Mouse (Mus musculus) common myeloid progenitor, adult 5-6 weeks (primary cell): ENCODE measurements around the gene Ocel1. TPM values are rescaled to one million over a fixed set of nuclear protein-coding genes. Genes with fewer than 3 reads are reported as not detected.
A peak's percentile ranks its signal among the peaks of the same experiment; 100 is the strongest.
"Not testable (repeated sequence)": the region's sequence is repeated elsewhere in the genome, so short reads cannot be mapped to it uniquely, and the experiment has no call there.

Experiments used
- ATAC-seq: replicated peaks from 2 replicates; pipeline ENCODE4 v1.8.0; 2016; ENCODE audit warnings: low read depth, mild to moderate bottlenecking, moderate TSS enrichment, inconsistent platforms; ENCODE audit not compliant: poor library complexity, severe bottlenecking
- total RNA-seq: library from RNA; stranded (forward); fragments of 200-1000, 187-1606 nt; gene quantifications from 2 replicates; pipeline ENCODE4 v1.2.3, GENCODE M21; 2017

Gene Ocel1
- 10.7 and 18.6 TPM in 2 replicates for total RNA-seq

GRCm38 (mm10) chr8:71371236-71371848 is at the start of gene Ocel1:
TSS of gene Ocel1 (plus strand) at chr8:71371298.
- peak; percentile 62 for ATAC-seq

- no peak for ATAC-seq
These were observed 48.2 kb upstream of the Ocel1 start for GRCm38 (mm10) chr8:71322939-71323338.

GRCm38 (mm10) chr8:71324848-71325247 is 46.2 kb upstream of the Ocel1 start:
- ATAC-seq: peak; percentile 54

- ATAC-seq: not testable (repeated sequence)
These were observed 33.3 kb upstream of the Ocel1 start for GRCm38 (mm10) chr8:71337834-71338233.

GRCm38 (mm10) chr8:71340625-71341024 is 30.5 kb upstream of the Ocel1 start:
- ATAC-seq: peak; percentile 58; the same call in 1 of the 2 replicates

GRCm38 (mm10) chr8:71346581-71346980 is 24.5 kb upstream of the Ocel1 start:
- ATAC-seq: no peak

- no peak for ATAC-seq
These were observed 20.0 kb upstream of the Ocel1 start for GRCm38 (mm10) chr8:71351117-71351516.

- no peak for ATAC-seq
These were observed 19.6 kb upstream of the Ocel1 start for GRCm38 (mm10) chr8:71351520-71351919.

GRCm38 (mm10) chr8:71358026-71358425 is 13.1 kb upstream of the Ocel1 start:
- ATAC-seq: no peak

- peak; percentile 73 for ATAC-seq
These were observed 4.1 kb upstream of the Ocel1 start, which contains the start of gene Use1 for GRCm38 (mm10) chr8:71366771-71367528. TSS of gene Use1 (plus strand) at chr8:71366848.

GRCm38 (mm10) chr8:71367529-71368176 is 3.4 kb upstream of the Ocel1 start:
- ATAC-seq: no peak

- no peak for ATAC-seq
These were observed 2.7 kb upstream of the Ocel1 start for GRCm38 (mm10) chr8:71368366-71368765.

GRCm38 (mm10) chr8:71369040-71369718 is 1.9 kb upstream of the Ocel1 start:
- no peak for ATAC-seq

GRCm38 (mm10) chr8:71370711-71371235 is 325 bp upstream of the Ocel1 start:
- no peak for ATAC-seq

GRCm38 (mm10) chr8:71372427-71372826 is 1.3 kb downstream of the Ocel1 start:
- ATAC-seq: no peak

- no peak for ATAC-seq
These were observed 1.9 kb downstream of the Ocel1 start for GRCm38 (mm10) chr8:71373000-71373399.

- ATAC-seq: no peak
These were observed 3.6 kb downstream of the Ocel1 start for GRCm38 (mm10) chr8:71374616-71375206.

- ATAC-seq: peak; percentile 38
These were observed 4.7 kb downstream of the Ocel1 start for GRCm38 (mm10) chr8:71375581-71376422.

- no peak for ATAC-seq
These were observed 5.4 kb downstream of the Ocel1 start for GRCm38 (mm10) chr8:71376423-71377030.
